Mouse (Mus musculus) urinary bladder, adult 2 months (tissue): ENCODE data around the gene Rp9. TPM values are rescaled to one million over a fixed set of nuclear protein-coding genes. Genes with fewer than 3 reads are reported as not detected.

Experiments used
- DNase-seq: peaks from one replicate; pipeline ENCODE4 v3.0.0; 2022; ENCODE audit warnings: low spot score
- polyA plus RNA-seq: library from polyadenylated mRNA; depleted of rRNA; stranded (reverse); fragments of >200 nt; gene quantifications from 2 replicates; pipeline ENCODE4 v1.2.3, GENCODE M21; 2012; rRNA removed

Gene Rp9
- 58.9 and 68.6 TPM in 2 replicates for polyA plus RNA-seq

GRCm38 (mm10) chr9:22469643-22470042 lies at the start of gene Rp9:
Gene Rp9 (minus strand): TSS chr9:22469743.
- no peak for DNase-seq

DNA sequence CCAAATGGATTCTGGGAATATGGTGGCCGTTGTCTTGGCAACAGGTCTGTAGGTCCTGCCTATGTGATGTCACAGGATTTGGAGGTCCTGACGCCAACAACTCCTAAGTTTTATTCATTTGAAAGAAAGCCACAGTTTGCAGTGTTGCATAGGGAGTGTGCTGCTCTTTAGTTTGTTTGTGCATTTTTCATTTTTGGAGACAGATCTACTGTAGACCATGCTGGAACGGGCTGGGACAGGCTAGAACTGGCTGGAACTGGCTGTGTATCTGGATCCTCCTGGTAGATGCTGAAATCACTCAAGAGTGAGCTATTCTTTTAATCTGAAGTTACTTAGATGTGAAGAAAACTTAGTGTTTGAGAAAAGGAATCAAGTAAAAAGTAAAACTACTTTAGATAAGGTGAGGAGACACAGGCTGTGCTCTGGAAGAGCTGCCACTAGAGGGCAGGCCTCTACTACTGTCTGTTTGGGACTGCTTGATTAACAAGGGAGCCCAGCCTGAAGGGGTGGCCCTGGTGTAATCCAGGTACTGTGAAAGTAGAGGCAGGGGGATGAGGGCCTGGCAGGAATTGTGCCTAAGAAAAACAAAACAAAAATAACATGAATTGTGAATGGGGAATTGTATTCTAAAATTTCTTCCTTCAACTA lies 49.0 kb upstream of the Rp9 start:
- no peak for DNase-seq

DNA sequence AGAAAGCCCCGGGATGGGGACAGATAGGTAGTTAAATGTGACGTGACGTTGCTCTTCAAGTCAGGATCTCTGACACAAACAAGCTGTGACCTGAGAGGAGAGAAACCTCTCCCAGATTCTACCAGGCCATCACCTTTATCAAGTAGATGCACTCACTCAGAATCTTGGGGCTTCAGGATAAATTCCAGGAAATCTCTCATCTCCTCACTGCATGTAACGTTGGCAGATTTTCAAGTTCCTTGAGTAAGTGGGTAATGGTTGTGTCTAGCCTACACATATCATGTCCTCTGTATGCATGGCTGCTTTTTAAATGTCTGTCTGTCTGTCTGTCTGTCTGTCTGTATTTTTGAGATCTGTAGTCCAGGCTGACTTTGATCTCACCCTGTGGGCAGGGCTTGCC lies 45.5 kb upstream of the Rp9 start:
- DNase-seq = no peak

- DNase-seq = no peak
These were observed 36.0 kb upstream of the Rp9 start for GRCm38 (mm10) chr9:22505574-22505973.

DNA sequence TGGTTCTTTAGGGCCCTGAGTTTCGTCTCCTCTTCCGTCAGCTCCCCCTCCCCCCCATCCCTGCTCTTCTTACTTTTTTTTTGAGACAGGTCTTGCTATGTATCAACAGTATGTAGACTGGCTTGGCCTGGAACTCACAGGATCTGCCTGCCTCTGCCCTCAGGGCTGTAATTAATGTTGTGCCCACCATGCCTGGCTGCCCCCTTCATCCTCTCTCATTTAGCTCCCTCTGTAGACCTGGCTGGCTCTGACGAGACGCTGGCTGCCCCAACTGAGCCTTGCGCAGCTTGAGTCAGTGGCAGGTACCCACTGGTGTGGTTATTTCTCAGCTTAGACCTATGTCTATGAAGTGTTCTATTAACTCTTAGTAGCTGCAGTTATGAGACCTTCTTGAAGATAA lies 34.0 kb upstream of the Rp9 start:
- no peak for DNase-seq

GRCm38 (mm10) chr9:22502972-22503371 lies 33.4 kb upstream of the Rp9 start:
- DNase-seq = no peak

- no peak for DNase-seq
These were observed 27.7 kb upstream of the Rp9 start for GRCm38 (mm10) chr9:22497021-22497767.

DNA sequence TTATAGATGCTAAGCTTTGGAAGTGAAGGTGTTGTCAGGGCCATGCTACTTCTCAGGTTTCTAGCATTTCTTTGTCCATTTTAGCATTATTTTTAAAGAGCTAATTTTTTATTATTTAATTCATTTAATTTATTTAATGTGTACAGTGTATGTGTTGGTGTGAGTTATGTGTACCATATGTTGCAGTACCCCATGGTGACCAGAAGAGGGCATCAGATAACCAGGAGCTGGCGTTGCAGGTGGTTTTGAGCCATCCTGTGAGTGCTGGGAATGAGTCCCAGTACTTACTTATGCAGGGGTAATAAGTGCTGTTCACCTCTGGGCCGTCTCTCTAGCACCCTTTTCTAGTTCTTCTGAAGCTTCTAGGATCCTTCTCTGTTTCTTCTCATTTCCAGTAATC lies 25.6 kb upstream of the Rp9 start:
- no peak for DNase-seq

GRCm38 (mm10) chr9:22494203-22494807 lies 24.8 kb upstream of the Rp9 start:
- DNase-seq = no peak

GRCm38 (mm10) chr9:22488963-22489362 lies 19.4 kb upstream of the Rp9 start:
- no peak for DNase-seq

DNA sequence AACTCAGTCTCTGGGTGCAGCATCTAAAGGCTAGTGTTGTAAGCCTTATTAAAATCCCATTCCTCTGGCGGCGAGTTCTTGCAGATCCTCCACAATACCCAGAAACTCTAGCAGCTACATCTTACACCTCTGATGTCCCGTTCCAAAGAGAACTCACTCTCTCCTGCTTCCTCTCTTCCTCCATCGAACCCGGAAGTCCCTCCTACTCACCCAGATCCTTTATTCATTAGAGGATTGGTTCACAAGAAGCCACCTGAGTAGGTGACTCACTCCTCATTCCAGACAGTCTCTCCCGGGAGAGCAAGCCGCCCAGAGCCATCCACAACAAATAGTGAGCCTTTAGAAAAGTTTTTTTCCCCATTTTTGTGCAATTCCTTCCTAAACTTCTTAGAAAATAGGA lies 16.7 kb upstream of the Rp9 start:
- no peak for DNase-seq

DNA sequence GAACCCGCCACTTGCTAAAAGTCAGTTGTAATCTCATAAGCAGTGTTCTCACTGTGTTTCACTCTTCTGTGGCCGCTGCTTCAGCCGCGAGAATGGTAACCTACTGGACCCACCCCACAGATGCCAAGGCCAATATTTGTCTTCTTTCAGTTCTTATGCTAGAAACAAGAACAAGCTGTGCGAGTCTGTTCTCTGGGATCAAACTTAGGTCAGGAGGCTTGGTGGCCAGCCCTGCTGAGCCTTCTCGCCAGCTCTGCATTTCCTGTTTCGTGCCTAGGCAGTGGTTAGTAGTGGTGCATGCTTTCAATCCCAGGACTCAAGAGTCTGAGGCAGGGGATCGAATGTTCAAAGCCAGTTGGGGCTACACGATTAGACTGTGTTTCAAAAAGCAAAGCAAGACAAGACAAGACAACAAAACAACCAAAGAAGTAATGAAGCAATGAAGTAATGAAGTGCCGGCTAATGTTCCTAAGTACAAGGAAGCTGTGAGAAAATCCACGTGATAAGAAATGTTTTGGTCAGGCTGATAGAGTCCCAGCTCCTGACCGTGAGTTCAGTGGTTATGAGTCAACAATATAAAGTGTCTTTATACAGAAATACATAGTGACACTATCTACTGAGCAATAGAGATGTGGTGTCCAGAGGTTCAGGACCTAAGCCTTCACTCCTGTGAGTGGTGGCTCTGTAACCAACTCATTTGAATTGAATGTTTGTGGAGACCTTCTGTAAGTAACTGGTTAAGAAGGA lies 15.2 kb upstream of the Rp9 start:
- no peak for DNase-seq

- DNase-seq = no peak
These were observed 14.5 kb upstream of the Rp9 start for GRCm38 (mm10) chr9:22483866-22484561.

GRCm38 (mm10) chr9:22478946-22479345 lies 9.4 kb upstream of the Rp9 start:
- DNase-seq = no peak

DNA sequence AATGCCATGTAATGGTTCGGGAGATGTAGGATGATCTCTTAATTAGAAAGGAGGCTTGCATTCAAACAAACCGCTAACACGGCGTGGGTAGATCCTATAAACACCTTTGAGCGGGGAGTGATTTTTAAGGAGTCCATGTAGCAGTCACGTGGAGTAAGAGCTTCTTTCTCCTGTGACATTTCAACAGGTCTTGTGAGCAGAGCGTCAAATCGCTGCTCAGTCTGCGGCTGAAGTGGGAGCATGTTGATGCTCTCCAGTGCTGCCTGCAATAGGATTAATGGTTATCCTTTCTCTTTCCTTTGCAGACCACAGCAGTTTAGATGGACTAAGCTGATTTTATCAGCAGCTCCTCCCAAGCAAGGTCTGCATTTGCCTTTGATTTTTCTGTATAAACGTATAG lies 6.7 kb upstream of the Rp9 start:
- DNase-seq = no peak

- DNase-seq = peak; percentile 73
These were observed 5.9 kb upstream of the Rp9 start, which contains the start of gene Bbs9 for GRCm38 (mm10) chr9:22475424-22475868. Gene Bbs9 (plus strand): TSS chr9:22475715.

DNA sequence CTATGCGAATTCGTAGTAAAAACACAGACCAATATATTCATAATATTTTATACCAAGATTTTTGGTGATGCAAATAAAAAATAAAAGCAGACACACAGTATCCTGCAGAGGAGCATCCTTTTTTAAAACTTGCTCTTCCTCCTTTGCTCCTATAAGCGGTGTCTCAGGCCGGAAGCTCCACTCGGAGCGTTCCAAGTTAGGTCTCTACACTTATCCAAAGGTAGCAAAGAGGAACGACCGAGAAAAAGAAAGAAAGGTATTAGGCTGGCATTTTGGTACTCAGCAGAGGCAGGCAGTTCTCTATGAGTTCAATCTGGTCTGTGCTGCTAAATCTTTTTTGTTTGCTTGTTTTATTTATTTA lies 664 bp downstream of the Rp9 start:
- DNase-seq = no peak

DNA sequence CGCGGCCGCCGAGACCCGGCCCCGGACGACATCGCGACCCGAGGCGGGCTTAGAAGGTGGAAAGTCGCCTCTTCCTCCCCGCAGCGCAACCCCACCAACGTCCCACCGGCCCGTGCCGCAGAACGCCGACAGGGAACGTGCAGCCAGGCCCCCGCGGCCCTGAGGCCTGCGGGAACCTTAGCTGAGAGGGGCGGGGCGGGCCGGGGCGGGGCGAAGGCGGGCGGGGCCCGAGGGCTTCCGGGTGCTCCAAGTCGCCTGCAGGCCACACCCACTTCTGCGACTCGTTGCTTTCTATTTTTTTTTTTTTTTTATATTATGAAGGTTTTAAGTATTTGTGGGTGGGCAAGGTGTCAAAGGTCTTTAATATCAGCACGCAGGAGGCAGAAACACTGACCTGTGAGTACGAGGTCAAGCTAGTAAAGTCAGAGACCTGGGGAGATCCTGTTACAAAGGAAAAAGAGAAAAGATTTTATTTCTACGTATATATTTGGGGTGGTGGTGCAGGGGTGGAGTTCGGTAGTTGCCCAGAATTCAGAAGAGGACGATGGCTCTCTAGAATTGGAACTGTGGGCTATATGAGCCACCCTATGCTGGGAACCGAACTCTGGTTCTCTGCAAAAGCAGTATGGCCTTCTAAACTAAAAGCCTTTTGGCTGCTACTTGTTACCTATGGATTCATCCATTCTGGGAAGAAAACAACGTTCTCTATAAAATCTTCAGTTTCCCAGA lies 1.2 kb downstream of the Rp9 start:
- peak; percentile 59 for DNase-seq

DNA sequence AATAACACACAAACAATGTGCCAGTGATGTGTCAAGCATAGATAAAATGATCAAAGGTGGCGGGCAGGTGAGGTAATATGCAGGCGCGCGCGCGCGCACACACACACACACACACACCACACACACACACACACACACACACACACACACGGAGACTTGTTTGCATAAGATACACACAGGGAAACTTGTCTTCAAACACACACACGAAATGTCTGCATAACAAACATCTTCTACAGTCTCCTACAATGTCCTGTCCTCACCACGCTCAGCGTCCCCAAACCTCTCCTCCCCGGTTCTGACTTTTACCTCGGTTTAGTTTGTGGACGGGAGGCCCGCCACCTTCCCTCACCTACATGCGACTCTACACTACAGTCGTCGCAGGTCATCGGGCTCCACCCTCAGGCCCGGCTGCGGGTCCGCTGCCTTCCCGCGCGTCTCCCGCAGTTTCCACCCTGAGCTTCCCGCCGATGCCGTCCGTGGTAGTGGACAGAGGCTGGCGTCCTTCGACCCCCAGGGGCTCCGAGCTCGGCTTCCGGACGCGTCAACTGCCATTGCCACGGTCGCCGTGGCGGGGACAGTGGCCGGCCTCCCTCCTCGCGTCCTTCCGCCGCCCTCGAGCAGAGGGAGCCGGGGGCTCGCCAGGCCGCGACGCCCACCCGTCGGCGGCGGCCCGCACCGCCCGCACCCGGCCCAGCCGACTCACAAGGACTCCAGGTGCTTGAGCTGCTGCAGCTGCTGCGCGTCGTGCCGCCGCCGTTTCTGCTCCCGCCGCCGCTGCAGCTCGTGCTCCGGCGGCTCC lies 2.0 kb downstream of the Rp9 start:
- DNase-seq = no peak

- DNase-seq = no peak
These were observed 3.3 kb downstream of the Rp9 start for GRCm38 (mm10) chr9:22466212-22466611.
